Mouse (Mus musculus) erythroblast, embryonic 14.5 days (primary cell): ENCODE results near the gene Tmed9. TPM values are rescaled to one million over a fixed set of nuclear protein-coding genes. Genes with fewer than 3 reads are reported as not detected.

Source experiments
- H3K27me3 ChIP-seq: 2 replicates; pipeline ENCODE4 v1.6.1; 2012; ENCODE audit warnings: inconsistent platforms; ENCODE audit not compliant: control insufficient read depth
- H3K36me3 ChIP-seq: 2 replicates; pipeline ENCODE4 v1.6.1; 2012; ENCODE audit warnings: mild to moderate bottlenecking, inconsistent platforms; ENCODE audit not compliant: control insufficient read depth
- H3K4me1 ChIP-seq: 2 replicates; pipeline ENCODE4 v1.6.1; 2012; ENCODE audit warnings: inconsistent platforms; ENCODE audit not compliant: control insufficient read depth
- H3K4me3 ChIP-seq: replicated peaks from 2 replicates; pipeline ENCODE3; 2012; ENCODE audit warnings: moderate library complexity, mild to moderate bottlenecking, inconsistent platforms
- H3K9me3 ChIP-seq: 2 replicates; pipeline ENCODE4 v1.6.1; 2012; ENCODE audit warnings: low read length, inconsistent platforms, mixed read lengths; ENCODE audit not compliant: control insufficient read depth
- GATA1 ChIP-seq: IDR thresholded peaks from 2 replicates; pipeline ENCODE4 v1.6.1; 2012; ENCODE audit warnings: low read length, inconsistent platforms, mixed read lengths
- TAL1 ChIP-seq: IDR thresholded peaks from 3 replicates; pipeline ENCODE4 v1.6.1; 2012; ENCODE audit warnings: low read length, inconsistent platforms, mixed read lengths
- polyA plus RNA-seq: library from polyadenylated mRNA; stranded (reverse); fragments of >175 nt; gene quantifications from 2 replicates; pipeline ENCODE4 v1.2.3, GENCODE M21; 2012

Gene Tmed9
- polyA plus RNA-seq, 1 experiment = 9.5 TPM

- peak within 1 kb of the TSS; percentile 80 for H3K4me3 ChIP-seq
- TF ChIP-seq GATA1 (peak; percentile 98), TAL1 (no peak)
- H3K36me3 ChIP-seq = peaks cover 75% of the 10 kb centered on the region
Observed at GRCm38 (mm10) chr13:55536194-55537175, 37.0 kb upstream of the Tmed9 start, which contains the start of gene Ddx41. TSS of gene Ddx41 (minus strand) at chr13:55536658.

DNA sequence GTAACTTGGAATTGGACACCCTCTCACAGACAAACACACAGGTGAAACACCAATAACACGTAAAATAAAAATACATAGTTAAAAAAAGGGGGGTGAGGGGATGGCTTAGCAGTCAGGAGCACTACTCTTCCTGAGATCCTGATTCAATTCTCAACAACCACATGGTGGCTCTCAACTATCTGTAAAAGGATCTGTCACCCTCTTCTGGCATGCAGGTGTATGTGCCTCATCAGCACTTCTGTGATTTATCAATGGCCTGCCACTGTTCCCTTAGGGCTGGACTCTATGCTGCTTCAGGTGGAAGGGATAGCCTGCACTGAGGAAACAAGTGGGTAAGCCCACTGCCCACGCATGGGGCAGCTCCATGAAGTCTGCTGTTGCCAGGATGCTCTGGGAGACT lies 32.6 kb upstream of the Tmed9 start:
- Histone ChIP-seq H3K27me3 (no peaks in the 10 kb centered on the region), H3K9me3 (no peaks in the 10 kb centered on the region), H3K36me3 (peaks cover 82% of the 10 kb centered on the region), H3K4me3 (no peak overlapping the region), H3K4me1 (peaks cover 49% of the 10 kb centered on the region)
- TF ChIP-seq TAL1 (no peak), GATA1 (no peak)

More at GRCm38 (mm10) chr13:55536194-55537175, 37.0 kb upstream of the Tmed9 start, which contains the start of gene Ddx41:
- H3K4me1 ChIP-seq = peaks cover 42% of the 10 kb centered on the region
- H3K27me3 ChIP-seq = no peaks in the 10 kb centered on the region
- no peaks in the 10 kb centered on the region for H3K9me3 ChIP-seq

GRCm38 (mm10) chr13:55542891-55543290 lies 30.6 kb upstream of the Tmed9 start:
- no peaks in the 10 kb centered on the region for H3K27me3 ChIP-seq
- TF ChIP-seq TAL1 (no peak), GATA1 (no peak)
- H3K4me1 ChIP-seq = peaks cover 36% of the 10 kb centered on the region
- H3K9me3 ChIP-seq = no peaks in the 10 kb centered on the region
- H3K36me3 ChIP-seq = peaks cover 99% of the 10 kb centered on the region
- H3K4me3 ChIP-seq = no peak overlapping the region

GRCm38 (mm10) chr13:55543447-55543846 lies 30.1 kb upstream of the Tmed9 start:
- Histone ChIP-seq H3K9me3 (no peaks in the 10 kb centered on the region), H3K4me3 (no peak overlapping the region), H3K27me3 (no peaks in the 10 kb centered on the region), H3K4me1 (peaks cover 36% of the 10 kb centered on the region), H3K36me3 (peaks cover 99% of the 10 kb centered on the region)
- TF ChIP-seq TAL1 = no peak
- no peak for TF ChIP-seq GATA1

- peaks cover 99% of the 10 kb centered on the region for H3K36me3 ChIP-seq
Observed at GRCm38 (mm10) chr13:55544792-55545191, 28.7 kb upstream of the Tmed9 start.

GRCm38 (mm10) chr13:55547916-55548315 lies 25.6 kb upstream of the Tmed9 start:
- no peaks in the 10 kb centered on the region for H3K9me3 ChIP-seq
- H3K4me1 ChIP-seq = peaks cover 22% of the 10 kb centered on the region
- H3K27me3 ChIP-seq = no peaks in the 10 kb centered on the region
- H3K4me3 ChIP-seq = no peak overlapping the region
- peaks cover 95% of the 10 kb centered on the region for H3K36me3 ChIP-seq
- TF ChIP-seq GATA1 (no peak), TAL1 (no peak)

More at GRCm38 (mm10) chr13:55544792-55545191, 28.7 kb upstream of the Tmed9 start:
- Histone ChIP-seq H3K27me3 (no peaks in the 10 kb centered on the region), H3K4me1 (peaks cover 36% of the 10 kb centered on the region), H3K4me3 (no peak overlapping the region), H3K9me3 (no peaks in the 10 kb centered on the region)
- TF ChIP-seq TAL1 (peak; percentile 72), GATA1 (no peak)

- H3K36me3 ChIP-seq = peaks cover 95% of the 10 kb centered on the region
- TF ChIP-seq TAL1 (no peak), GATA1 (no peak)
- H3K27me3 ChIP-seq = no peaks in the 10 kb centered on the region
- no peaks in the 10 kb centered on the region for H3K9me3 ChIP-seq
- H3K4me3 ChIP-seq = no peak overlapping the region
- H3K4me1 ChIP-seq = peaks cover 22% of the 10 kb centered on the region
Observed at GRCm38 (mm10) chr13:55548426-55548825, 25.1 kb upstream of the Tmed9 start.

GRCm38 (mm10) chr13:55549061-55549460 lies 24.5 kb upstream of the Tmed9 start:
- Histone ChIP-seq H3K36me3 (peaks cover 95% of the 10 kb centered on the region), H3K4me1 (peaks cover 19% of the 10 kb centered on the region), H3K27me3 (no peaks in the 10 kb centered on the region), H3K9me3 (no peaks in the 10 kb centered on the region), H3K4me3 (no peak overlapping the region)
- TF ChIP-seq TAL1 = no peak
- TF ChIP-seq GATA1 = no peak

DNA sequence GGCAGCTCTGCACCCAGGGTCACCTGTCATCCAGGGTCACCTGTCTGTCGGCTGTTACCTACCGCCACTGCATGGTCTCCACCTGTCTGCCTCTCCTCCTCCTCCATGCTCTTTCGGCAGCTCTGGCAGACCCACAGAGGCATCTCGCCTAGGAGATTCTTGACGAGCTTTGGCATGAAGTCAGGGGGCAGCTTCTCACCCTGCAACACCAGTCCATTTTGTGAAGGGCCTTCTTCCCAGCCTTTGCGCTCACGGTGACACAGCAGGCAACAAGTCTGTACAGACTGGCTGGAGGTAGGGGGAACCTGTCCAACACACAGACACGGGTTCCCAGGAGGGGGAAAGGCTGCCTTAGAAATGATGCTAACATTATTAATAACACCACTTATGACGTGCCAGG lies 17.6 kb upstream of the Tmed9 start:
- Histone ChIP-seq H3K9me3 (no peaks in the 10 kb centered on the region), H3K36me3 (peaks cover 67% of the 10 kb centered on the region), H3K4me3 (no peak overlapping the region), H3K4me1 (no peaks in the 10 kb centered on the region; the same call in none of the 2 replicates), H3K27me3 (no peaks in the 10 kb centered on the region)
- no peak for TF ChIP-seq TAL1
- no peak for TF ChIP-seq GATA1
